Mouse (Mus musculus) lung, postnatal 0 days (tissue): Measurements from ENCODE around the gene Parn. TPM values are rescaled to one million over a fixed set of nuclear protein-coding genes. Genes with fewer than 3 reads are reported as not detected.

Source experiments
- ATAC-seq: fragments of 200-750 bp; cut with Nextera tagmentation; 2 replicates; pipeline ENCODE4 v1.8.0; 2017; ENCODE audit warnings: moderate library complexity
- DNase-seq: peaks from one replicate; pipeline ENCODE4 v3.0.0-alpha.2; 2016; ENCODE audit warnings: low spot score
- H3K27ac ChIP-seq: fragments of 300-500 bp; sonication (generic); 2 replicates; pipeline ENCODE4 v1.5.1; 2014; ENCODE audit warnings: antibody characterized with exemption, mild to moderate bottlenecking, low read length, mixed read lengths
- H3K27me3 ChIP-seq: fragments of 300-500 bp; sonication (generic); replicated peaks from 2 replicates; pipeline ENCODE4 v1.6.1; 2014; ENCODE audit warnings: low read length, mixed read lengths; ENCODE audit not compliant: insufficient read depth
- H3K36me3 ChIP-seq: fragments of 300-500 bp; sonication (generic); 2 replicates; pipeline ENCODE4 v1.6.1; 2014; ENCODE audit warnings: low read length, mixed read lengths; ENCODE audit not compliant: insufficient read depth
- H3K4me1 ChIP-seq: fragments of 300-500 bp; sonication (generic); 2 replicates; pipeline ENCODE4 v1.6.1; 2014; ENCODE audit warnings: antibody characterized with exemption, low read depth, low read length, mixed read lengths; ENCODE audit not compliant: insufficient read depth
- H3K4me2 ChIP-seq: fragments of 300-500 bp; sonication (generic); replicated peaks from 2 replicates; pipeline ENCODE4 v1.6.1; 2014; ENCODE audit warnings: low read depth, mild to moderate bottlenecking, low read length, moderate library complexity, mixed read lengths
- H3K4me3 ChIP-seq: fragments of 300-500 bp; sonication (generic); 2 replicates; pipeline ENCODE4 v1.5.1; 2014; ENCODE audit warnings: low read depth, low read length
- H3K9ac ChIP-seq: fragments of 300-500 bp; sonication (generic); replicated peaks from 2 replicates; pipeline ENCODE4 v1.6.1; 2014; ENCODE audit warnings: low read depth, mild to moderate bottlenecking
- H3K9me3 ChIP-seq: fragments of 300-500 bp; sonication (generic); 2 replicates; pipeline ENCODE4 v1.6.1; 2016; ENCODE audit warnings: low read length, mixed read lengths
- CTCF ChIP-seq: IDR thresholded peaks from 2 replicates; pipeline ENCODE4 v1.5.1; 2016; ENCODE audit warnings: antibody characterized with exemption, mild to moderate bottlenecking
- EP300 ChIP-seq: IDR thresholded peaks from 2 replicates; pipeline ENCODE4 v1.6.1; 2016; ENCODE audit warnings: antibody characterized with exemption, mild to moderate bottlenecking, control low read depth
- WGBS: fragments of 180-500 bp; shearing (Covaris S2); extraction: QIAGEN DNeasy Blood & Tissue Kit; methylation state at CpG from one replicate; pipeline ENCODE4 v1.1.7; 2014; 5-methylcytosine and 5-hydroxymethylcytosine counted together
- polyA plus RNA-seq: library from polyadenylated mRNA; unstranded; fragments of >200 nt; fragmentation: Nextera tagmentation; extraction: Ambion mirVana; gene quantifications from 2 replicates; pipeline ENCODE4 v1.2.1, GENCODE M21; 2015

Parn gene
- polyA plus RNA-seq, 1 experiment from 2014 or later = 25.0 TPM

DNA sequence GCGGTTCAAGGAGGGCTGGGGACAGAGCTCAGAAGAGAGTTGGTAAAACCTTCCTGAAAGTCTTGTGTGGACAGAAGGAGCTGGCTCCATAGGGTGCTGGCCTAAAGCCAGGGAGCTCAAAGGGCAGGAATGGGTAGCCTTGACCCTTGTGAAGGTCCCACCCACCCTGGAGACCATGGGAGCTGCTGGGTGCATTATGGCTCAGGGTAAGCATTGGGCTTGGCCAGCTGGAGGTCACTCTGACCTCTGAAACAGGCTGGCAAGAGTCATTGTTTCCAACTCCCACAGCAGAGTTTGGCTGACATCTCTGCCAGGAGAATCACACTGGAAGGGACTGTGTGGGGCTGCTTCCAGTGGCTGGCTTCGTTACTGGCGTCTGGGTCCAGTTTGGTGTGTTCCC, 174.0 kb downstream of the Parn start:
- DNase-seq (no peak), ATAC-seq (no peak)
- Histone ChIP-seq H3K4me1 (no peaks in the 10 kb centered on the region), H3K9ac (no peak overlapping the region), H3K9me3 (no peaks in the 10 kb centered on the region), H3K4me3 (no peak overlapping the region), H3K36me3 (no peaks in the 10 kb centered on the region), H3K27ac (no peak overlapping the region), H3K27me3 (no peaks in the 10 kb centered on the region), H3K4me2 (no peak overlapping the region)
- TF ChIP-seq CTCF = no peak
- WGBS = 82% methylated on average over 3 of the region's 3 CpGs

- H3K4me1 ChIP-seq = no peaks in the 10 kb centered on the region
- no peak for TF ChIP-seq CTCF
- no peak for TF ChIP-seq EP300
- ATAC-seq (no peak), DNase-seq (no peak)
- no peak overlapping the region for H3K4me2 ChIP-seq
- H3K9me3 ChIP-seq = no peaks in the 10 kb centered on the region
- 64% methylated on average over 3 of the region's 3 CpGs for WGBS
- no peak overlapping the region for H3K9ac ChIP-seq
- no peak overlapping the region for H3K4me3 ChIP-seq
- H3K27me3 ChIP-seq = no peaks in the 10 kb centered on the region
- H3K36me3 ChIP-seq = no peaks in the 10 kb centered on the region
- H3K27ac ChIP-seq = no peak overlapping the region
These were observed 175.0 kb downstream of the Parn start for GRCm38 (mm10) chr16:13492996-13493395.

- Histone ChIP-seq H3K9me3 (no peaks in the 10 kb centered on the region), H3K4me1 (no peaks in the 10 kb centered on the region), H3K27ac (no peak overlapping the region), H3K27me3 (no peaks in the 10 kb centered on the region), H3K4me3 (no peak overlapping the region), H3K9ac (no peak overlapping the region), H3K4me2 (no peak overlapping the region), H3K36me3 (no peaks in the 10 kb centered on the region)
- DNase-seq (no peak), ATAC-seq (no peak)
- TF ChIP-seq CTCF = no peak
- TF ChIP-seq EP300 = no peak
- WGBS = 59% methylated on average over 3 of the region's 3 CpGs
These were observed 176.2 kb downstream of the Parn start for GRCm38 (mm10) chr16:13491776-13492175.

Other genes starting within 250 kb of the Parn start
- 33.3 and 33.4 TPM in 2 replicates for gene Bfar, start 3.7 kb upstream of the Parn start, polyA plus RNA-seq
- gene 3110001I22Rik, start 3.8 kb upstream of the Parn start, polyA plus RNA-seq = 2.8 and 3.1 TPM in 2 replicates
- 1.5 and 1.7 TPM in 2 replicates for gene Pla2g10, start 62.8 kb upstream of the Parn start, polyA plus RNA-seq
- 28.1 TPM in 2 replicates for gene Rrn3, start 112.5 kb upstream of the Parn start, polyA plus RNA-seq
- gene Ntan1, start 150.7 kb upstream of the Parn start, polyA plus RNA-seq = 135 and 141 TPM in 2 replicates
- 57.0 and 59.0 TPM in 2 replicates for gene Pdxdc1, start 235.0 kb upstream of the Parn start, polyA plus RNA-seq
- 8.0 and 11.9 TPM in 2 replicates for gene Mpv17l, start 235.0 kb upstream of the Parn start, polyA plus RNA-seq